Mouse (Mus musculus) left cerebral cortex, postnatal 14 days (tissue): ENCODE results near the gene Prr12. TPM values are rescaled to one million over a fixed set of nuclear protein-coding genes. Genes with fewer than 3 reads are reported as not detected.

Source experiments
- DNase-seq, 2 experiments: peaks; one replicate each; pipeline ENCODE4 v3.0.0; 2021 to 2022; ENCODE audit warnings: low spot score in 2 of 2, mixed read lengths in 1 of 2
- intact Hi-C: fragments of 180-260 bp; cut with DNase I; formaldehyde crosslinking; loops from one replicate; pipeline ENCODE4 v1.15.1; 2025
- total RNA-seq, 2 experiments: library from RNA; stranded (reverse); gene quantifications; 2 replicates each; pipeline ENCODE4 v1.2.3; 2021

The Prr12 gene
- total RNA-seq, 2 experiments from 2014 or later, result 61.4 to 65.7 TPM

GRCm38 (mm10) chr7:45081016-45081415, 28.3 kb upstream of the Prr12 start:
- intact Hi-C loops, result loop anchor here (5.0 to 10.0 kb wide), 2 partner anchors 41 to 214 kb away; partner anchors contain the start of gene Rps11
- no peak for DNase-seq

GRCm38 (mm10) chr7:45079856-45080255, 27.2 kb upstream of the Prr12 start:
- intact Hi-C loops, result loop anchor here (2.0 to 10.0 kb wide), 3 partner anchors 42 to 215 kb away; partner anchors contain the start of genes Flt3l, Gm45713 and Rps11
- peak; percentile 92 to 95 for DNase-seq

GRCm38 (mm10) chr7:45078513-45078912, 25.8 kb upstream of the Prr12 start:
- DNase-seq, result peak; percentile 60 to 74
- intact Hi-C loops, result loop anchor here (2.0 kb wide), 1 partner anchor 58 kb away; the partner anchor contains the start of genes Flt3l and Gm45713

GRCm38 (mm10) chr7:45077829-45078228, 25.1 kb upstream of the Prr12 start:
- DNase-seq, result no peak
- intact Hi-C loops, result loop anchor here (2.0 kb wide), 1 partner anchor 59 kb away; the partner anchor contains the start of genes Flt3l and Gm45713

GRCm38 (mm10) chr7:45077322-45077721, 24.6 kb upstream of the Prr12 start:
- no peak for DNase-seq
- intact Hi-C loops, result no loop called here

GRCm38 (mm10) chr7:45076501-45076900, 23.8 kb upstream of the Prr12 start:
- no peak for DNase-seq
- intact Hi-C loops, result no loop called here

GRCm38 (mm10) chr7:45075405-45075804, 22.7 kb upstream of the Prr12 start:
- intact Hi-C loops, result no loop called here
- no peak for DNase-seq

GRCm38 (mm10) chr7:45073949-45074348, 21.3 kb upstream of the Prr12 start:
- no peak for DNase-seq
- intact Hi-C loops, result loop anchor here (5.0 kb wide), 1 partner anchor 33 kb away; no protein-coding TSS in a partner anchor

- intact Hi-C loops, result loop anchor here (5.0 kb wide), 1 partner anchor 34 kb away; no protein-coding TSS in a partner anchor
- no peak for DNase-seq
Observed at GRCm38 (mm10) chr7:45073171-45073707, 20.6 kb upstream of the Prr12 start.

- intact Hi-C loops, result loop anchor here (5.0 kb wide), 1 partner anchor 35 kb away; no protein-coding TSS in a partner anchor
Observed at GRCm38 (mm10) chr7:45072230-45072629, 19.5 kb upstream of the Prr12 start.

GRCm38 (mm10) chr7:45069671-45070070, 17.0 kb upstream of the Prr12 start:
- no peak for DNase-seq
- intact Hi-C loops, result loop anchor here (5.0 kb wide), 1 partner anchor 38 kb away; no protein-coding TSS in a partner anchor

More at GRCm38 (mm10) chr7:45072230-45072629, 19.5 kb upstream of the Prr12 start:
- DNase-seq, result no peak

- intact Hi-C loops, result no loop called here
- DNase-seq, result peak in 1 of 2 experiments; percentile 52
Observed at GRCm38 (mm10) chr7:45068000-45068318, 15.3 kb upstream of the Prr12 start.

GRCm38 (mm10) chr7:45067190-45067999, 14.7 kb upstream of the Prr12 start:
- intact Hi-C loops, result no loop called here
- no peak for DNase-seq

- intact Hi-C loops, result no loop called here
- DNase-seq, result peak; percentile 95 to 96
Observed at GRCm38 (mm10) chr7:45062239-45062835, 9.7 kb upstream of the Prr12 start, which contains the start of the genes Nosip and Prrg2. TSS of gene Nosip (plus strand) at chr7:45062429. TSS of gene Prrg2 (minus strand) at chr7:45062677.

- DNase-seq, result no peak
- intact Hi-C loops, result no loop called here
Observed at GRCm38 (mm10) chr7:45061532-45062075, 8.9 kb upstream of the Prr12 start.

GRCm38 (mm10) chr7:45060632-45061122, 8.0 kb upstream of the Prr12 start:
- DNase-seq, result no peak
- intact Hi-C loops, result no loop called here

GRCm38 (mm10) chr7:45058607-45059571, 6.2 kb upstream of the Prr12 start:
- intact Hi-C loops, result no loop called here
- peak in 1 of 2 experiments; percentile 31 for DNase-seq

- no peak for DNase-seq
- intact Hi-C loops, result no loop called here
Observed at GRCm38 (mm10) chr7:45056972-45057348, 4.3 kb upstream of the Prr12 start.
